Mouse (Mus musculus): ENCODE data around the gene Zic1.

The Zic1 gene

GRCm38 (mm10) chr9:91351361-91351760, 14.2 kb downstream of the Zic1 start:
- DNase-seq = no peak

GRCm38 (mm10) chr9:91350861-91351291, 14.7 kb downstream of the Zic1 start:
- no peak for DNase-seq

GRCm38 (mm10) chr9:91350211-91350791, 15.3 kb downstream of the Zic1 start:
- no peak for DNase-seq

GRCm38 (mm10) chr9:91348746-91349145, 16.9 kb downstream of the Zic1 start:
- DNase-seq = no peak

GRCm38 (mm10) chr9:91347591-91347990, 18.0 kb downstream of the Zic1 start:
- DNase-seq = no peak

All from right cerebral cortex, postnatal 14 days (tissue).